Mouse (Mus musculus): ENCODE results near the gene Usp39.
A peak's percentile ranks its signal among the peaks of the same experiment; 100 is the strongest.

Usp39 gene

GRCm38 (mm10) chr6:72350214-72350613 is 5.2 kb upstream of the Usp39 start:
- DNase-seq (ENCODE audit: low read depth), result no peak

DNA sequence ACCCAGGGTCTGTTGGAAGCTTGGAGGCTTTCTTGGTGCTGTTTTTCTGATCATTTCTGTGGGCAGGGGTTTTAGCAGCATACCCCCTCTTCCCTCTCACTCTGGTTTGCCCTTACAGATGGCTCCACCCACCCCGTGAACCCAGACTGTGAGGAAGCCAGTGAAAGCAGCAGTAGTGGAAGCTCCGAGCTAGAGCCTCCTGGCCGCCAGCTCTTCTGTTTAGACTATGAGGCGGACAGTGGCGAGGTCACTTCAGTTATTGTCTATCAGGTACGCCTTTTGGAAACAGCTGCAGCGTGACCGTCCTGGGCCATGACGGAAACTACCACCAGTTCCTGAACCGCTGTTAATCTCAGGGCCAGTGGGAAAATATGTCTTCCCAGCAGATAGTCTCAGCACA is 3.4 kb upstream of the Usp39 start:
- no peak for DNase-seq (ENCODE audit: low read depth)

DNA sequence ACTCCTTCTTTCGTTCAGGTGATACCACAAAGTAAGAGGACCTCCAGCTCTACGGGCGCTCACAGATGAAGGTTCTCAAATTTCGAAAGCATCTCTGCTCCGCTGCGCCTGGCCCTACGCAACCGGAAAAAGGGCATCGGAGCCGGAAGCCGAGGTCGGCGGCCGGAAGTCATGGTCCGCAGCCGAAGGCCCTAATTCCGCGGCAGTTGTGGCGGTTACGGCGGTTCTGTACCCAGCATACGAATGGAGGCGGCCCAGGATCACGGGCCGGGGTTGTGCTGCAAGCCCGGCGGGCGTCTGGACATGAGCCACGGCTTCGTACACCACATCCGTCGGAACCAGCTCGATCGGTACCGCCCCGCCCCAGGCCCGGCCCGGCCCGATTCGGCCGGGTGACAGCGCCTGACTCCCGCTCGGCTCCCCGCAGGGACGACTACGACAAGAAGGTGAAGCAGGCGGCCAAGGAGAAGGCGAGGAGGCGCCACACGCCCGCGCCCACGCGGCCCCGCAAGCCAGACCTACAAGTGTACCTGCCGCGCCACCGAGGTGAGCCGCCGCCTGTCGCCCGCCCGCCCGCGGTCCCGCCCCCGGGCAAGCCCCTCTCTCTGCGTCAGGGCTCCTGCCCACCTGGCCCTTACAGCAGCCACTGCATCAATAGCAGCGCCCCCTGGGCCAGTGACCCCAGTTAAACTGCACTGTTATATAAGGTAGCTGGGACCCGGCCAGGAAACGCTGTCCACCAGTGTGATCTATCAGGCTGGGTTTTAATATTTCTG is 2.4 kb upstream of the Usp39 start, which contains the start of gene 0610030E20Rik:
0610030E20Rik (plus strand) TSS at position 152 of the 776 bp plus-strand sequence.
- peak; percentile 80 for DNase-seq (ENCODE audit: low read depth)

GRCm38 (mm10) chr6:72346261-72346660 is 1.3 kb upstream of the Usp39 start:
- peak; percentile 34 for DNase-seq (ENCODE audit: low read depth)

- no peak for DNase-seq (ENCODE audit: low read depth)
These were observed 649 bp upstream of the Usp39 start for GRCm38 (mm10) chr6:72345633-72346032.

DNA sequence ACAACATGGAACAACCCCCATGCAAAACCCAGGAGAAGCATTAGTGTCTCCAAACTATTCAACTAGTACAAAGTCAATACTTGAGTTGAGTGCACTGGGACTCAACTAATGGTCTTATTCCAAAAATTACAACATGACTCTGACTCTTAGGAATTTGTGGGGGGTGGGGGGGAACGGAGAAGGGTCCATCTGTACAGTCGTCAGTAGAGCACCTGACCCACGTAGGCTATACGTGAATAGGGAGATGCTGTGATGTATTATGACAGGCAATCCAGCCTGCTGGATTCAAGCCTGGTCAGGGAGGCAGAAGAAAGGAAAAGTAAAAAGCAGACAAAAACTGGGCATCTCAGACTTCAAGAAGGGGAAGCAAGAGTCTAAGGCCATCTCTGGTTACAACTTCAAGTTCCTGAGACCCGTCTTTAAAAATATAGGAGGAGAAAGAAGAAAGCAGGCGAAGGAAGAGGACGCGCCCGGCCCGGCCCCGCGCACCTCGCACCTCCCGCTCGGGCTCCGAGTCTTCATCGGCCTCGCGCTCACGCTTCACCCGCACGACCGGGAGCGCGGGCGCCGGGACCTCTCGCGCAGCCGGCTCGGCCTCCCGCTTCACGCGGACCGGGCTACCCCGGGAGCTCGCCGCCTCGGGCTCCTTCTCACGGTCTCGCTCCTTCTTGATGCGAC is 449 bp downstream of the Usp39 start:
- DNase-seq (ENCODE audit: low read depth), result no peak

- DNase-seq (ENCODE audit: low read depth), result no peak
These were observed 4.5 kb downstream of the Usp39 start for GRCm38 (mm10) chr6:72340481-72340880.

GRCm38 (mm10) chr6:72333111-72333510 is 11.9 kb downstream of the Usp39 start:
- DNase-seq (ENCODE audit: low read depth), result no peak

- DNase-seq (ENCODE audit: low read depth), result no peak
These were observed 14.9 kb downstream of the Usp39 start for GRCm38 (mm10) chr6:72330133-72330532.

- DNase-seq (ENCODE audit: low read depth), result no peak
These were observed 16.0 kb downstream of the Usp39 start for GRCm38 (mm10) chr6:72329019-72329418.

- DNase-seq (ENCODE audit: low read depth), result peak; percentile 53
These were observed 18.7 kb downstream of the Usp39 start for GRCm38 (mm10) chr6:72326274-72326673.

DNA sequence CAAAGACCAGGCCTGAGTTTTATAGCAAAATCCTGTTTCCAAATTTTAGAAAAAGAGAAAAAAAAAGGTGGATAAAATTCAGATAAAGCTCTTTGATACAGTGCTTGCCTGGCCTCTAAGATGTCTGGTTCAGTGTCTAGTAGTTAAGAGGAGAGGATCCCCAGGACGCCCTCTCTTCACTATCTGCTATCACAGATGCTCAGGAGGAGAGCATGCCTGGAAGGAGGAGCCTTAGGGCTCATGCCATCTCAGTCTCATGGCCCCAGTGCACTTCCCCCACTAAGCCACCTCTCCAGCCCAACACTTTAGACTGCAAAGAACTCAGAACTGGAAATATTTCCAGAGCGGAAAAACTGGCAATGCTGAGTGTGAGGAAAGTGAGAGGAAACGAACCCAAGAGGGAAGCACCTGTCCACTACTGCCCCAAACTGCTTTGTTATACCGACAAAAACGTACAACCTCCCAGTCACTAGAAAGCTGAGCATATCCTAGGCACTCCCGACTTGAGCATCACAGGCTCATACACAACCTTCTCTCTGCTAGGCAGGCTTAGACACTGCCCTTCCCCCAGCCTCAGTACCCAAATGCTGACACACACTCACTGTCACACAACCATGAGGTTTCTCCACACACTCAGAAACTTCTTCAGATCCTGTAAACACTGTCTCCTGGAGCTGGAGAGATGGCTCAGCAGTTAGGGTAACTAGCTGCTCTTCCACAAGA is 21.0 kb downstream of the Usp39 start:
- no peak for DNase-seq (ENCODE audit: low read depth)

- no peak for DNase-seq (ENCODE audit: low read depth)
These were observed 22.0 kb downstream of the Usp39 start for GRCm38 (mm10) chr6:72322936-72323335.

DNA sequence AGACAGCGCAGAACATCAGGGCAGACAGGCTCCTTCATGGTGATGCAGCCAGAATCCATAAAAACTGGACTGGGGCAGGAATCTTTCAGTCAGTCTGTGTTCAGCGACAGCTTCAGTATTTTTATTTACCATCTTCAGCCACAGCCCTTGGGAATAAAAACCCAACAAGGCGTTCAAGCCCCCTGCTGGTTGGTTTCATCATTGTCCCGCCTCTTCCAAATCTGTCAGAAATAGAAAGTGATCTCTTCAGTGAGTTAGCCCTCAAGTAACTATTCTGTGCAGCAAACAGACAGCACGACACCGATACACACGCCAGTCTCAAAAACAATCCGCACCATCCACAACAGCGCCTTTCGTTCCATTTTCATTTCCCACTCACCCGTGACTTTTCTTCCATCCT is 26.0 kb downstream of the Usp39 start:
- peak; percentile 26 for DNase-seq (ENCODE audit: low read depth)

DNA sequence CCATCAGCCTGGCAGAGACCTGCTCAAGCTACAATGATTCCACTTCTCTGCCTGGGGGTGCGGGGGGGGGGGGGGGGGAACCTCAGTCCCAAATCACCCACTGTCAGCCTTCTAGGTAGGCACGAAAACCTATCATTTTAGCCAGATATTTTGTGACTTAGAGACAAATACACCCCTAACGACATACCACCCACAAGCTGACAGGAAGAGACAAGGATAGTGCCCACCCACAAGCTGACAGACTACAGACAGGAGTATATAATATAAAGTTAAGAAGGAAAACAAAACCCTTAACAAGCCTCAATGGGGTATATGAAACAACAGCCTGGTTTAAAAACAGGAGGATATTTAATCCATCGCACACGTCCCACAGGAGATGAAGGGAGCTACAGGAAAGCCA is 26.5 kb downstream of the Usp39 start:
- DNase-seq (ENCODE audit: low read depth), result no peak

DNA sequence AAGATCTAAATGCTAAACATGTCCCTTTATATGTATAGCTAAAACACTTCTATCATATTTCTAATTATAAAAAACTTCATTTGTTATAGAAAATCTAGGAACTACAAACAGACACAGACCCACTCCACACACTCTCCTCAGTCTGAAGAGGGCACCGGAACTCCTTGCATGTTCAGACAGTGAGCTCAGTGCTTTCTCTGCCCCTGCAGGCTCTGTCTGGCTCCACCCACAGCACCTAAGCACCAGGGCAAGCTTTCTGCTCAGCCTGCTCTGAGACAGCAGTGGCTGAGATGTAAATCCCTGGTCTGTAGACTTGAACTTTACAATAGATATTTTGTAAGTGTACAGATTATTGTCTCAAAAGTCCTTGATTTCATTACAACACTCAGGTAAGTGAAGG is 28.9 kb downstream of the Usp39 start:
- DNase-seq (ENCODE audit: low read depth), result no peak

GRCm38 (mm10) chr6:72315384-72315783 is 29.6 kb downstream of the Usp39 start:
- no peak for DNase-seq (ENCODE audit: low read depth)

- no peak for DNase-seq (ENCODE audit: low read depth)
These were observed 31.7 kb downstream of the Usp39 start for GRCm38 (mm10) chr6:72313124-72313867.

GRCm38 (mm10) chr6:72312198-72312597 is 32.8 kb downstream of the Usp39 start:
- DNase-seq (ENCODE audit: low read depth), result no peak

GRCm38 (mm10) chr6:72303510-72303909 is 41.5 kb downstream of the Usp39 start:
- no peak for DNase-seq (ENCODE audit: low read depth)

GRCm38 (mm10) chr6:72302349-72302925 is 42.5 kb downstream of the Usp39 start:
- no peak for DNase-seq (ENCODE audit: low read depth)

GRCm38 (mm10) chr6:72297825-72298224 is 47.2 kb downstream of the Usp39 start:
- DNase-seq (ENCODE audit: low read depth), result no peak

All from naive thymus-derived CD4-positive, alpha-beta T cell, adult 2 months (primary cell).